Mouse (Mus musculus): ENCODE results near the gene Slitrk5.
"Not testable (repeated sequence)": the region's sequence is repeated elsewhere in the genome, so short reads cannot be mapped to it uniquely, and the experiment has no call there.

The Slitrk5 gene

GRCm38 (mm10) chr14:111674664-111675147 is at the start of gene Slitrk5:
Gene Slitrk5 (plus strand): TSS chr14:111675097.
- peak; percentile 56 to 86 for DNase-seq (ENCODE audit: low spot score in 2 of 2)

DNA sequence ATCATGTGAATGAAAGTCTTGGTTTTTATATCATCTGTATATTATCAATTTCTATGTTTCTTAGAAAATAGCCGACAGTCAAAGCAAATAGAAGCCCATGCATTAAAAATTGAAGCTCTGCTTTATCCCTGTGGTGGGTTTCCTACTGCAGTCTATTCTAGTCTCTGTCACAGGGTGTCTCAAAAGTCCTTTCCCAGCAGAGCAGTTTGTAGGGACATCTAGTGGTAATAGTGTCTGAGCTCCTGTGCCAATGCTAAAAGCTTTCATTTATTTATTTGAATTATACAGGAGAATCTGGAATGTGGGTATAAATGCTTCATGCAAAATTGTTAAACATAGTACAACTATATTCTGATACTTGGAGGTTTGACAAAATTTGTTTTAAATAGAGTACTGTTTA is 2.0 kb upstream of the Slitrk5 start:
- no peak for DNase-seq (ENCODE audit: low spot score in 2 of 2)

DNA sequence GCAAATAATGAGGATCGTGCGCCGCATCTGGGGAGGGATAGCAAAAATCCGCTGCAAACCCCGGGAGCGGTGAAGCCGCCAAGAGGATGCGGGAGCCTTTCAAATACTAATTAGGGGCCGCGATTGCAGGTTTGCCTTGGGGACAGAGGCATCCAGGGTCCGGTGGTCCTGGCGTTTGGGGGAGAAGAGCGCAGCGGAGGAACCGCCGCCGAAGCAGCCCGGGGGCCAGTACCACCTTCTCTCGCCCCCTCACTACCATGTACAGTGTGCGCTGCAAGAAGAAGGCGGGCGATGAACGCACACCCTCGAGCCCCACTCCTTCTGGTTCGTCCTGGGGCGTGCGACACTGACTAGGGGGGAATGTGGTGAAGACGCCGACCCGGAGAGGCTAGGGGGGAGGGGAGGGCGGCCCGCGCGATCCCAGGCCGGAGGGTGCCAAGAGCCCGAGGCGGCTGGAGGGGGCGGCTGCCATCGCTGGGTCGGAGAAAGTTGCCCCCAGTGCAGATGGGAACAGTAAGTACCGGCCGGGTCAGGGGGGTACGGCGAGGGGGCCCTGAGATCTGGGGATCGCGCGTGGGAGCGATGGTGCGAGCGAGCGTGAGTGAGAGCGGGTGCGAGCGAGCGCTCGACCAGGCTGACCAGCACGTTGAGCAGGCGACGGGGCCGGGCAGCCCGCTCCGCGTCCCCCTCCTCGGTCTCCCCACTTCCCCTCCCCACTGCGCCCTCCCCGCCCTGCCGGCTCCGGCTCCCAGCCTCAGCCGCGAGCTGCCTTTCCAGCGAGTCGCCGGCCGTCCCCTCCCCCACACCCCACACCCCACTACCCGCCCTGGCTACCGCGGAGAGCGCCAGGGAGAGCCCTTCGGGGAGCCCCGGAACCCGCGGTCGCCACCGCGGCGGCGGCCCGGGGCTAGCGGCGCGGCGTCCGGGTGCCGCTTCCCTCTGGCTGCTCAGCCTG is 591 bp downstream of the Slitrk5 start:
- DNase-seq (ENCODE audit: low spot score in 2 of 2) = peak in 1 of 2 experiments; percentile 25

DNA sequence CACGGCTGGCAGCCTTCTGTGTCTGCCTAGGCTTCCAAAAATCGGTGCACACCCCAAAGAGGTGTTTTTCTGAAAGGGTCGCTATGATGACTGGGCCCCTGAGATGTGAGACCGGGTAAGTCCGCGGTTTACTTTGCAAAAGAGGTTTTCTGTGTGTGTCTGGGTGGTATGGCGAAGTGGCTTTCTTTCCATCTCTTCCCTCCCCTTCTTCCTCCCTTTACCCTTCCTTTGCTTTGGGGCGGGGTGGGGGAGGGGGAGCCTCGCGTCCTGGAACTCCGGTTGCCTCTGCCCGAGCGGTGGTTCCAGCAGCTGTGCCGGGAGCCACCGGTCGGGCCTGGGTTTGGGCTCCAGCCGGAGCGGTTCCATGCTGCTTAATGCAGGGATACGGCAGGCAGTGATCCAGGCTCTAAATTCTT is 1.3 kb downstream of the Slitrk5 start:
- no peak for DNase-seq (ENCODE audit: low spot score in 2 of 2)

DNA sequence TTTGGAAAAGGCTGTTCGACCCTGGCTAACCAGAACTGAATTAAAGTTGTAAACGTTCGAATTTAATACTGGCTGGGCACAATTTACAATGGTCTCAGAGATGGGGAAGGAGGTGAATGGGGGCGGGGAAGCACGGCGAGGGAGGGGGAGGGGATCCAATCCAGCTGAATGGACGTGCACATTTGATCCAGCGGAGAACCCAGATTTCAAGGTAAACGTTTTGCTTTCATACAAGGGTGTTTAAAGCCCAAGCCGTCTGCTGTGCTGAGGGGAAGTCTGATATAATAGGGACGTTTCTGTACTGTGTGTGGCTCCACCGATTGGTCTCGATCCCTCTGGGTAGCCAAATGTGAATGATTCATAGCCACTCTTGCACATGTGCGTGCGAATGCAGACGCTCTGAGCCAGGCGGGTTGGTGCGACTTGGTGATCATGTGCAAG is 2.0 kb downstream of the Slitrk5 start:
- DNase-seq (ENCODE audit: low spot score in 2 of 2) = peak in 1 of 2 experiments; percentile 4

GRCm38 (mm10) chr14:111677361-111678070 is 2.6 kb downstream of the Slitrk5 start:
- no peak for DNase-seq (ENCODE audit: low spot score in 2 of 2)

DNA sequence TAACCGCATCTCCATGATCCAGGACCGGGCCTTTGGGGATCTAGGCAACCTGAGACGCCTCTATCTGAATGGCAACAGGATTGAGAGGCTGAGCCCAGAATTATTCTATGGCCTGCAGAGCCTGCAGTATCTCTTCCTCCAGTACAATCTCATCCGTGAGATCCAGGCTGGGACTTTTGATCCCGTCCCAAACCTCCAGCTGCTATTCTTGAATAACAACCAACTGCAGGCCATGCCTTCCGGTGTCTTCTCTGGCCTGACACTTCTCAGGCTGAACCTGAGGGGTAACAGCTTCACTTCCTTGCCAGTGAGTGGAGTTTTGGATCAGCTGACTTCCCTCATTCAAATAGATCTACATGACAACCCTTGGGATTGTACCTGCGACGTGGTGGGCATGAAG is 5.4 kb downstream of the Slitrk5 start:
- DNase-seq (ENCODE audit: low spot score in 2 of 2) = no peak

- DNase-seq (ENCODE audit: low spot score in 2 of 2) = peak in 1 of 2 experiments; percentile 9
Observed at GRCm38 (mm10) chr14:111681092-111681708, 6.3 kb downstream of the Slitrk5 start.

GRCm38 (mm10) chr14:111681773-111682172 is 6.9 kb downstream of the Slitrk5 start:
- no peak for DNase-seq (ENCODE audit: low spot score in 2 of 2)

GRCm38 (mm10) chr14:111683543-111683942 is 8.6 kb downstream of the Slitrk5 start:
- DNase-seq (ENCODE audit: low spot score in 2 of 2) = no peak

DNA sequence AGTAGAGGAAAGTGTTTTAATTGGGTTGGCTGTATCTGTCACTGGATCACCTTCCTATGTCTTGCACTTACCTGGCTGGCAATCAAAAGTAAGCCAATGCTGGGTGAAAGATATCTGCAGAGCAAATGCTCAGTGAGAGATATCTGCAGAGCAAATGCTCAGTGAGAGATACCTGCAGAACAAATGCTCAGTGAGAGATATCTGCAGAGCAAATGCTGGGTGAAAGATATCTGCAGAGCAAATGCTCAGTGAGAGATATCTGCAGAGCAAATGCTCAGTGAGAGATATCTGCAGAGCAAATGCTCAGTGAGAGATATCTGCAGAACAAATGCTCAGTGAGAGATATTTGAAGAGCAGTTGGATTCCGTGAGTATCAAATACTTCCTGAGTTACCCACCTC is 15.2 kb downstream of the Slitrk5 start:
- not testable (repeated sequence) for DNase-seq (ENCODE audit: low spot score in 2 of 2)

GRCm38 (mm10) chr14:111729833-111730232 is 54.9 kb downstream of the Slitrk5 start:
- no peak for DNase-seq (ENCODE audit: low spot score in 2 of 2)

Data from urinary bladder, adult 18-20 months (tissue).